8 mouse cellular contexts compared by ENCODE assay signal in the genomic region with DNA sequence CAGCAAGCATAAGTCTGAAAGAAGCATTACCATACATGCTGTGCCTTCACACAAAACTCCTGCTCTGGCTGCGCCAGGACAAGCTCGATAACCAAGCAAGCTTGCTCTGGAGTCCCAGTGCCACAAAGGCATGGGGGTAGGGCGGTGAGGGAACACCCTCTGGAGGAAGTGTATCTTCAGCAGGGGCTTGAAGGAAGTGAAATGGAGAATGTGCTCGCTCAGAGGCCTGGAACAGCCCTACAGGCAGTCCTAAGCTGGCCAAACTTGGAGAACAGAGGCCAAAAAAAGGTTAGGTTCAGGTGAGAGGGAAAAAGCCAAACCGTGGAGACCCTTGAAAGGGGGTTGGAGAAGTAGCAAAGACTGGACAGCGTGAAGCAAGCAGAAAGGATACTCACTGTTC. TPM values are rescaled to one million over a fixed set of nuclear protein-coding genes. Genes with fewer than 3 reads are reported as not detected.
DNase-seq lines count a peak whose midpoint lies in the region; ATAC-seq and TF ChIP-seq lines count a peak whose summit lies in the region.

No protein-coding gene starts in this region.

- 41% methylated on average over 6 of the region's 6 CpGs for WGBS in limb, embryonic 15.5 days
- WGBS in midbrain, embryonic 16.5 days = 53% methylated on average over 6 of the region's 6 CpGs

- peaks cover 15% of the 10 kb centered on the region for H3K4me1 ChIP-seq in limb, embryonic 15.5 days
- H3K4me1 ChIP-seq in midbrain, embryonic 16.5 days (ENCODE audit: control insufficient read depth, insufficient read depth, low read length) = peaks cover 19% of the 10 kb centered on the region

- peaks cover 15% of the 10 kb centered on the region for H3K36me3 ChIP-seq in limb, embryonic 15.5 days
- H3K36me3 ChIP-seq in midbrain, embryonic 16.5 days (ENCODE audit: control insufficient read depth, insufficient read depth, low read length) = no peaks in the 10 kb centered on the region

- H3K27ac ChIP-seq in gastrocnemius, adult 2 months = peak overlapping the region; percentile 98
- H3K27ac ChIP-seq in limb, embryonic 15.5 days = peak overlapping the region; percentile 1; the same call in 1 of the 2 replicates
- H3K27ac ChIP-seq in midbrain, embryonic 16.5 days (ENCODE audit: low read length) = no peak overlapping the region

- H3K27me3 ChIP-seq in limb, embryonic 15.5 days = no peaks in the 10 kb centered on the region
- no peaks in the 10 kb centered on the region for H3K27me3 ChIP-seq in midbrain, embryonic 16.5 days (ENCODE audit: control insufficient read depth, insufficient read depth, low read depth, low read length)

- peak; percentile 37 for DNase-seq in gastrocnemius, adult 2 months
- DNase-seq in gastrocnemius, postnatal 36 days = no peak
- peak; percentile 45 for DNase-seq in c-Kit-positive CD71-positive TER-119-negative erythroid progenitor cells, embryonic 14.5 days (ENCODE audit: low read depth)
- peak; percentile 48 to 49 for DNase-seq in heart, postnatal 14 days
- no peak for DNase-seq in testis, postnatal 14 days (ENCODE audit: low spot score)

- no peaks in the 10 kb centered on the region for H3K9me3 ChIP-seq in limb, embryonic 15.5 days
- H3K9me3 ChIP-seq in midbrain, embryonic 16.5 days (replicated peaks; ENCODE audit: control insufficient read depth, low read length, poor library complexity, severe bottlenecking) = no peaks in the 10 kb centered on the region

- ATAC-seq in limb, embryonic 15.5 days (ENCODE audit: insufficient number of reproducible peaks, low FRiP score, low TSS enrichment, low read depth) = no peak
- no peak for ATAC-seq in midbrain, embryonic 16.5 days
- no peak for ATAC-seq in activated CD4-positive, CD25-positive, alpha-beta regulatory T cell, adult 4 months

- intact Hi-C loops in gastrocnemius, adult 2 months (cut with DNase I) = no loop called here
- intact Hi-C loops in gastrocnemius, postnatal 36 days (cut with DNase I) = no loop called here
- intact Hi-C loops in heart, postnatal 14 days (cut with DNase I) = no loop called here

- H3K4me2 ChIP-seq in limb, embryonic 15.5 days = peak overlapping the region; percentile 81
- peak overlapping the region; percentile 65 for H3K4me2 ChIP-seq in midbrain, embryonic 16.5 days (ENCODE audit: low read length)

- H3K9ac ChIP-seq in limb, embryonic 15.5 days = no peak overlapping the region
- peak overlapping the region; percentile 40 for H3K9ac ChIP-seq in midbrain, embryonic 16.5 days (ENCODE audit: low read depth, low read length)

- no peak for TF ChIP-seq CTCF in gastrocnemius, adult 2 months (IDR thresholded peaks at IDR 0.05)

- H3K4me3 ChIP-seq in gastrocnemius, adult 2 months = peak overlapping the region; percentile 98
- H3K4me3 ChIP-seq in limb, embryonic 15.5 days = peak overlapping the region; percentile 95
- H3K4me3 ChIP-seq in midbrain, embryonic 16.5 days (ENCODE audit: low read depth, low read length) = peak overlapping the region; percentile 6; the same call in 1 of the 2 replicates

RNA-seq across cellular contexts. Expression of gene Zbtb34, which starts 1.8 kb away (rescaled TPM):
- 1 to 10 TPM; 3.0 to 3.4 TPM for total RNA-seq in gastrocnemius, adult 2 months (2021)
- total RNA-seq in gastrocnemius, postnatal 36 days (2021) = 1 to 10 TPM; 4.1 to 4.9 TPM
- total RNA-seq in heart, postnatal 14 days (2021) = 10 to 100 TPM; 16.1 to 16.4 TPM
- 6.5 and 7.1 TPM in 2 replicates for polyA plus RNA-seq in limb, embryonic 15.5 days (2015; fragmentation: Nextera tagmentation; extraction: Ambion mirVana)
- polyA plus RNA-seq in midbrain, embryonic 16.5 days (2015; fragmentation: Nextera tagmentation; extraction: Ambion mirVana) = 7.6 TPM in 2 replicates
- polyA plus RNA-seq in activated CD4-positive, CD25-positive, alpha-beta regulatory T cell, adult 4 months (2017; shearing (Covaris generic)) = 1 to 10 TPM in 1 of 2 experiments, under 1 TPM in 1; 0.66 to 1.2 TPM

RNA-seq across cellular contexts. Expression of gene Zbtb43, which starts 39.0 kb away (rescaled TPM):
- total RNA-seq in gastrocnemius, adult 2 months (2021) = 10 to 100 TPM; 13.6 to 14.3 TPM
- 10 to 100 TPM; 10.7 to 14.5 TPM for total RNA-seq in gastrocnemius, postnatal 36 days (2021)
- 10 to 100 TPM; 22.6 to 23.7 TPM for total RNA-seq in heart, postnatal 14 days (2021)
- polyA plus RNA-seq in limb, embryonic 15.5 days (2015; fragmentation: Nextera tagmentation; extraction: Ambion mirVana) = 17.3 and 19.0 TPM in 2 replicates
- polyA plus RNA-seq in midbrain, embryonic 16.5 days (2015; fragmentation: Nextera tagmentation; extraction: Ambion mirVana) = 26.0 and 27.7 TPM in 2 replicates
- 10 to 100 TPM; 16.4 TPM for polyA plus RNA-seq in activated CD4-positive, CD25-positive, alpha-beta regulatory T cell, adult 4 months (2017; shearing (Covaris generic))

RNA-seq across cellular contexts. Expression of gene Ralgps1, which starts 58.1 kb away (rescaled TPM):
- total RNA-seq in gastrocnemius, adult 2 months (2021) = 1 to 10 TPM; 2.5 to 3.1 TPM
- total RNA-seq in gastrocnemius, postnatal 36 days (2021) = 1 to 10 TPM; 2.3 TPM
- total RNA-seq in heart, postnatal 14 days (2021) = 1 to 10 TPM; 7.5 to 7.6 TPM
- 2.8 TPM in 2 replicates for polyA plus RNA-seq in limb, embryonic 15.5 days (2015; fragmentation: Nextera tagmentation; extraction: Ambion mirVana)
- polyA plus RNA-seq in midbrain, embryonic 16.5 days (2015; fragmentation: Nextera tagmentation; extraction: Ambion mirVana) = 48.4 and 54.3 TPM in 2 replicates
- polyA plus RNA-seq in activated CD4-positive, CD25-positive, alpha-beta regulatory T cell, adult 4 months (2017; shearing (Covaris generic)) = 1 to 10 TPM; 5.8 to 8.9 TPM

Comparison
In these comparisons a context has a peak if more than half of its experiments do, and no peak if none do; other contexts are left out.
1. DNase-seq: peak in gastrocnemius, adult 2 months (single experiment), c-Kit-positive CD71-positive TER-119-negative erythroid progenitor cells, embryonic 14.5 days (single experiment) and heart, postnatal 14 days (2 of 2); none in gastrocnemius, postnatal 36 days (0 of 2) and testis, postnatal 14 days (single experiment).
2. H3K4me3 ChIP-seq: peak in every context shown above with its lines; median percentile 98 in gastrocnemius, adult 2 months; 95 in limb, embryonic 15.5 days; 6 in midbrain, embryonic 16.5 days.